Mouse (Mus musculus) MEL (cell line): ENCODE measurements around the gene Slc29a1. TPM values are rescaled to one million over a fixed set of nuclear protein-coding genes. Genes with fewer than 3 reads are reported as not detected.

Experiments used
- DNase-seq: peaks from one replicate; pipeline ENCODE4 v3.0.0; 2011; ENCODE audit warnings: low read depth, low spot score
- H3K27ac ChIP-seq: 2 replicates; pipeline ENCODE4 v1.5.1; 2012; ENCODE audit warnings: low read depth, mild to moderate bottlenecking, control low read depth, low read length, moderate library complexity; ENCODE audit not compliant: control insufficient read depth
- H3K27me3 ChIP-seq, 2 experiments: fragments of 150-350 bp in 1 of 2; sonication (generic) in 1 of 2; 2 replicates each; pipeline ENCODE4 v1.6.1; 2012; ENCODE audit warnings: low read length in 2 of 2, mild to moderate bottlenecking in 2 of 2, improper control_type of control experiment in 1 of 2, moderate library complexity in 1 of 2; ENCODE audit not compliant: insufficient read depth in 2 of 2, control insufficient read depth in 1 of 2
- H3K36me3 ChIP-seq, 2 experiments: 2 replicates each; pipeline ENCODE4 v1.6.1; 2012 to 2014; ENCODE audit warnings: low read length in 2 of 2, improper control_type of control experiment in 1 of 2, inconsistent platforms in 1 of 2, mild to moderate bottlenecking in 1 of 2; ENCODE audit not compliant: insufficient read depth in 2 of 2, control insufficient read depth in 1 of 2
- H3K4me1 ChIP-seq, 2 experiments: fragments of 150-350 bp in 1 of 2; sonication (generic) in 1 of 2; 2 replicates each; pipeline ENCODE4 v1.6.1; 2012; ENCODE audit warnings: low read length in 2 of 2, improper control_type of control experiment in 1 of 2, mild to moderate bottlenecking in 1 of 2; ENCODE audit not compliant: insufficient read depth in 2 of 2, control insufficient read depth in 1 of 2
- H3K4me3 ChIP-seq, 2 experiments: fragments of 150-350 bp in 1 of 2; sonication (generic) in 1 of 2; 2 replicates each; pipeline ENCODE4 v1.5.1; 2012; ENCODE audit warnings: low read depth in 2 of 2, low read length in 2 of 2, mild to moderate bottlenecking in 2 of 2, moderate library complexity in 2 of 2, control low read depth in 1 of 2, improper control_type of control experiment in 1 of 2; ENCODE audit not compliant: control insufficient read depth in 1 of 2, insufficient read depth in 1 of 2
- H3K79me2 ChIP-seq: 2 replicates; pipeline ENCODE4 v1.6.1; 2012; ENCODE audit warnings: mild to moderate bottlenecking, low read length, moderate library complexity; ENCODE audit not compliant: control insufficient read depth, poor library complexity, insufficient read depth
- H3K9ac ChIP-seq: 2 replicates; pipeline ENCODE4 v1.6.1; 2012; ENCODE audit warnings: low read depth, mild to moderate bottlenecking, control low read depth, low read length, moderate library complexity; ENCODE audit not compliant: control insufficient read depth, poor library complexity, severe bottlenecking
- H3K9me3 ChIP-seq: fragments of 150-350 bp; sonication (generic); replicated peaks from 2 replicates; pipeline ENCODE4 v1.6.1; 2012; ENCODE audit warnings: mild to moderate bottlenecking, low read length, improper control_type of control experiment, moderate library complexity; ENCODE audit not compliant: insufficient read depth
- BHLHE40 ChIP-seq: IDR thresholded peaks from 2 replicates; pipeline ENCODE4 v1.6.1; 2012; ENCODE audit warnings: low read depth, mild to moderate bottlenecking, inconsistent platforms, low read length, improper control_type of control experiment, borderline replicate concordance
- CHD1 ChIP-seq: IDR thresholded peaks from 2 replicates; pipeline ENCODE4 v1.6.1; 2012; ENCODE audit warnings: low read depth, mild to moderate bottlenecking, inconsistent platforms, low read length, improper control_type of control experiment
- CHD2 ChIP-seq: IDR thresholded peaks from 2 replicates; pipeline ENCODE4 v1.6.1; 2011; ENCODE audit warnings: low read length, improper control_type of control experiment
- E2F4 ChIP-seq: IDR thresholded peaks from 2 replicates; pipeline ENCODE4 v1.6.1; 2011; ENCODE audit warnings: low read depth, low read length, improper control_type of control experiment, borderline replicate concordance
- ELF1 ChIP-seq: IDR thresholded peaks from 2 replicates; pipeline ENCODE4 v1.6.1; 2014; ENCODE audit warnings: low read depth, mild to moderate bottlenecking, inconsistent platforms, low read length, improper control_type of control experiment, moderate library complexity
- EP300 ChIP-seq, 2 experiments: IDR thresholded peaks; 2 replicates each; pipeline ENCODE4 v1.6.1; 2011; ENCODE audit warnings: improper control_type of control experiment in 2 of 2, low read length in 2 of 2, low read depth in 1 of 2, mild to moderate bottlenecking in 1 of 2
- ETS1 ChIP-seq: IDR thresholded peaks from 2 replicates; pipeline ENCODE4 v1.6.1; 2012; ENCODE audit warnings: low read depth, mild to moderate bottlenecking, inconsistent platforms, low read length, improper control_type of control experiment, moderate library complexity
- GABPA ChIP-seq: IDR thresholded peaks from 2 replicates; pipeline ENCODE4 v1.6.1; 2012; ENCODE audit warnings: low read depth, mild to moderate bottlenecking, inconsistent platforms, low read length, improper control_type of control experiment, moderate library complexity
- GATA1 ChIP-seq: IDR thresholded peaks from 2 replicates; pipeline ENCODE4 v1.6.1; 2011; ENCODE audit warnings: low read depth, low read length, improper control_type of control experiment
- HCFC1 ChIP-seq: IDR thresholded peaks from 2 replicates; pipeline ENCODE4 v1.6.1; 2012; ENCODE audit warnings: low read depth, mild to moderate bottlenecking, inconsistent platforms, low read length, improper control_type of control experiment, moderate library complexity
- JUND ChIP-seq: IDR thresholded peaks from 2 replicates; pipeline ENCODE4 v1.6.1; 2011; ENCODE audit warnings: low read depth, mild to moderate bottlenecking, improper control_type of control experiment, low read length
- KAT2A ChIP-seq: conservative IDR thresholded peaks from 2 replicates; pipeline ENCODE4 v1.6.1; 2012; ENCODE audit warnings: low read depth, low read length, improper control_type of control experiment, inconsistent platforms
- MAFK ChIP-seq: IDR thresholded peaks from 2 replicates; pipeline ENCODE4 v1.6.1; 2011; ENCODE audit warnings: low read depth, mild to moderate bottlenecking, low read length, improper control_type of control experiment, borderline replicate concordance
- MAX ChIP-seq: IDR thresholded peaks from 2 replicates; pipeline ENCODE4 v1.6.1; 2011; ENCODE audit warnings: low read length, improper control_type of control experiment
- MXI1 ChIP-seq: IDR thresholded peaks from 2 replicates; pipeline ENCODE4 v1.6.1; 2011; ENCODE audit warnings: mild to moderate bottlenecking, low read depth, low read length, improper control_type of control experiment
- MYB ChIP-seq: IDR thresholded peaks from 2 replicates; pipeline ENCODE4 v1.6.1; 2011; ENCODE audit warnings: mild to moderate bottlenecking, low read depth, low read length, improper control_type of control experiment
- MYC ChIP-seq: IDR thresholded peaks from 2 replicates; pipeline ENCODE4 v1.6.1; 2011; ENCODE audit warnings: low read depth, mild to moderate bottlenecking, low read length, improper control_type of control experiment, moderate library complexity
- NELFE ChIP-seq: IDR thresholded peaks from 2 replicates; pipeline ENCODE4 v1.6.1; 2011; ENCODE audit warnings: low read depth, low read length, improper control_type of control experiment
- NRF1 ChIP-seq: IDR thresholded peaks from 2 replicates; pipeline ENCODE4 v1.6.1; 2014; ENCODE audit warnings: low read depth, mild to moderate bottlenecking, inconsistent platforms, low read length, improper control_type of control experiment, moderate library complexity; ENCODE audit not compliant: poor library complexity, insufficient read depth, severe bottlenecking
- POLR2A ChIP-seq, 2 experiments: IDR thresholded peaks; 2 replicates each; pipeline ENCODE4 v1.6.1; 2011 to 2012; ENCODE audit warnings: low read length in 2 of 2, mild to moderate bottlenecking in 2 of 2, control low read depth in 1 of 2, improper control_type of control experiment in 1 of 2, low read depth in 1 of 2, moderate library complexity in 1 of 2; ENCODE audit not compliant: control insufficient read depth in 1 of 2, insufficient read depth in 1 of 2, poor library complexity in 1 of 2
- POLR2AphosphoS2 ChIP-seq: IDR thresholded peaks from 2 replicates; pipeline ENCODE4 v1.6.1; 2011; ENCODE audit warnings: low read length, improper control_type of control experiment
- POLR2AphosphoS5 ChIP-seq: IDR thresholded peaks from 2 replicates; pipeline ENCODE4 v1.6.1; 2012; ENCODE audit warnings: low read depth, borderline replicate concordance, mild to moderate bottlenecking, inconsistent platforms, low read length, moderate library complexity, mixed read lengths
- RCOR1 ChIP-seq: IDR thresholded peaks from 2 replicates; pipeline ENCODE4 v1.6.1; 2012; ENCODE audit warnings: low read depth, mild to moderate bottlenecking, inconsistent platforms, low read length, improper control_type of control experiment
- SIN3A ChIP-seq: IDR thresholded peaks from 2 replicates; pipeline ENCODE4 v1.6.1; 2012; ENCODE audit warnings: low read length, improper control_type of control experiment, inconsistent platforms
- SMC3 ChIP-seq: IDR thresholded peaks from 2 replicates; pipeline ENCODE4 v1.6.1; 2011; ENCODE audit warnings: low read depth, low read length, improper control_type of control experiment
- TAL1 ChIP-seq: IDR thresholded peaks from 2 replicates; pipeline ENCODE4 v1.6.1; 2012; ENCODE audit warnings: mild to moderate bottlenecking, inconsistent platforms, low read length, moderate library complexity, mixed read lengths
- TBP ChIP-seq: IDR thresholded peaks from 2 replicates; pipeline ENCODE4 v1.8.0; 2011; ENCODE audit warnings: low read depth, low read length, improper control_type of control experiment
- TCF12 ChIP-seq: IDR thresholded peaks from 2 replicates; pipeline ENCODE4 v1.6.1; 2014; ENCODE audit warnings: low read depth, mild to moderate bottlenecking, inconsistent platforms, low read length, improper control_type of control experiment, moderate library complexity
- UBTF ChIP-seq: IDR thresholded peaks from 2 replicates; pipeline ENCODE4 v1.6.1; 2012; ENCODE audit warnings: low read depth, mild to moderate bottlenecking, inconsistent platforms, low read length, improper control_type of control experiment, moderate library complexity, borderline replicate concordance; ENCODE audit not compliant: insufficient read depth
- USF1 ChIP-seq: IDR thresholded peaks from 2 replicates; pipeline ENCODE4 v1.6.1; 2014; ENCODE audit warnings: low read depth, mild to moderate bottlenecking, inconsistent platforms, low read length, improper control_type of control experiment, moderate library complexity
- USF2 ChIP-seq, 2 experiments: IDR thresholded peaks; 2 replicates each; pipeline ENCODE4 v1.6.1; 2011 to 2012; ENCODE audit warnings: improper control_type of control experiment in 2 of 2, low read length in 2 of 2, borderline replicate concordance in 1 of 2, inconsistent platforms in 1 of 2, low read depth in 1 of 2, mild to moderate bottlenecking in 1 of 2; ENCODE audit not compliant: insufficient read depth in 1 of 2
- ZC3H11A ChIP-seq: IDR thresholded peaks from 2 replicates; pipeline ENCODE4 v1.6.1; 2012; ENCODE audit warnings: low read depth, mild to moderate bottlenecking, inconsistent platforms, low read length, improper control_type of control experiment
- ZKSCAN1 ChIP-seq: IDR thresholded peaks from 2 replicates; pipeline ENCODE4 v1.6.1; 2012; ENCODE audit warnings: low read depth, mild to moderate bottlenecking, inconsistent platforms, low read length, improper control_type of control experiment, moderate library complexity
- ZMIZ1 ChIP-seq: IDR thresholded peaks from 2 replicates; pipeline ENCODE4 v1.6.1; 2012; ENCODE audit warnings: low read depth, mild to moderate bottlenecking, inconsistent platforms, low read length, improper control_type of control experiment, moderate library complexity
- ZNF384 ChIP-seq: IDR thresholded peaks from 2 replicates; pipeline ENCODE4 v1.6.1; 2012; ENCODE audit warnings: low read depth, mild to moderate bottlenecking, inconsistent platforms, low read length, improper control_type of control experiment
- polyA plus RNA-seq, 2 experiments: library from polyadenylated mRNA; stranded (reverse) in 1 of 2; unstranded in 1 of 2; fragments of >175 nt in 1 of 2; fragments of >200 nt in 1 of 2; gene quantifications; 2 replicates each; pipeline versions ENCODE4 v1.2.1 to v1.2.4; 2012; ENCODE audit warnings: low replicate concordance in 2 of 2, low read depth in 1 of 2; ENCODE audit not compliant: insufficient read length in 2 of 2, insufficient read depth in 1 of 2, missing spikeins in 1 of 2
- total RNA-seq: library from RNA; depleted of rRNA; stranded (reverse); fragments of 300-350 nt; gene quantifications from 2 replicates; pipeline ENCODE4 v1.2.3, GENCODE M21; 2012

Gene Slc29a1
- total and polyA plus RNA-seq, 3 experiments = 238 to 341 TPM; not detected in 1

DNA sequence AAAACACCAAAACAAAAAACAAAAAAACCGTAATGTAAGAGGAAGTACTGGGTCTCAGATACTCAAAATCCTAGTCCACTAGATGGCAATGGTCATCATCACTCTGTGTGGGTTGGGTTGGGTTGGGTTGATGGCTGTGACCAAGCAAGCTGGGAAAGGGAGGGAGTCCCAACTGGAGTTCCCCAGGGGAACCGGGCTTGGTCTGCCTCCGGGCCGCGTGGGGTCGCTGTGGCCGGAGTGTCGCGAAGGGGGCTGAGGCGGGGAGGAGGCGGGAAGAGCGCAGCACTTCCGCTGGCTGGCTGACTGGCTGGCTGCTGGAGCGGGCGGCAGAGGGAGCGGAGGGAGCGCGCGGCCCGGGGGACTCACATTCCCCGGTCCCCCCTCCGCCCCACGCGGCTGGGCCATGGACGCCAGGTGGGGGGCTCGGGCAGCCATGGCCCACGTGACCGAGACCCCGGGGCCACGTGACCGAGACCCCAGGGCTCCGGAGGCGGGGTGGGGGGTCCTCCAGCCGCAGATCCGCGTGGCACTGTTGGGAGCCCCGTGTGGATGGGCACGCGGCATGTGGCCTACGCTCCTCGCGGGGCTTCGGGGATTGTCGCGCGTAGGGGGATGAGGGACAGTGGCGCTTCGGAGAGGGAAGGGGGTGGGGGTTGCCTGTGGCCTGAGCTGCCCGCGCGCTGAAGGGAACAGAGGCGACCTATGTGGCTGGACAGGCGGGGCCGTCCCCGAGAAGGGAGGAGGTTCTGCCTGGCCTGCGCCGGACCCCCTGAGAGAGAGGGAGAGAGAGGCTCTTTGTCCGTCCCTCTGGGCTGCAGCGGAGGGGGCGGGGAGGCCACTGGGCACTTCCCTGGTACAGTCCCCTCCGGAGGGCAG is 35.5 kb downstream of the Slc29a1 start, which contains the start of gene Slc35b2:
Gene Slc35b2 (plus strand): TSS at position 220 of the 876 bp plus-strand sequence.
- H3K27me3 ChIP-seq = no peaks in the 10 kb centered on the region
- H3K9me3 ChIP-seq = no peaks in the 10 kb centered on the region
- peak within 1 kb of the TSS; percentile 92 for H3K9ac ChIP-seq
- peaks cover 16% of the 10 kb centered on the region for H3K79me2 ChIP-seq
- DNase-seq = peak; percentile 91
- peak within 1 kb of the TSS; percentile 78 to 82 for H3K4me3 ChIP-seq
- H3K27ac ChIP-seq = peak within 1 kb of the TSS; percentile 36
- peaks cover 0 to 9% of the 10 kb centered on the region in 2 experiments; a peak in 2 of 4 replicates for H3K4me1 ChIP-seq
- H3K36me3 ChIP-seq = peaks cover 3 to 9% of the 10 kb centered on the region in 2 experiments
- TF ChIP-seq ELF1 (peak; percentile 82), TCF12 (peak; percentile 76), MAFK (no peak), ETS1 (peak; percentile 42; the same call in 1 of the 2 replicates), ZMIZ1 (peak; percentile 85), ZC3H11A (no peak), POLR2A (IDR thresholded peaks at IDR 0.05; ENCODE audit: control insufficient read depth in 1 of 2, insufficient read depth in 1 of 2, low read depth in 1 of 2, low read length in 2 of 2, poor library complexity in 1 of 2) (peak; percentile 82 to 92), MXI1 (peak; percentile 86), MAX (peak; percentile 74; the same call in 1 of the 2 replicates), CHD1 (no peak), HCFC1 (peak; percentile 88), SMC3 (peak; percentile 40), USF2 (IDR thresholded peaks at IDR 0.05; ENCODE audit: borderline replicate concordance in 1 of 2, insufficient read depth in 1 of 2, low read depth in 1 of 2, low read length in 2 of 2) (peak in 1 of 2 experiments; percentile 49; a peak in 1 of 4 replicates), ZKSCAN1 (no peak), MYC (no peak), POLR2AphosphoS2 (peak; percentile 95), GABPA (peak; percentile 70; the same call in 1 of the 2 replicates), CHD2 (no peak), JUND (no peak), ZNF384 (peak; percentile 6; the same call in 1 of the 2 replicates), TBP (0 out of 2 replicates have a peak, but pooled peaks have one; percentile 17), GATA1 (no peak), NELFE (peak; percentile 94), E2F4 (no peak), SIN3A (peak; percentile 84), BHLHE40 (no peak), NRF1 (no peak), POLR2AphosphoS5 (peak; percentile 75; the same call in 1 of the 2 replicates), MYB (no peak), UBTF (no peak), RCOR1 (0 out of 2 replicates have a peak, but pooled peaks have one; percentile 17), USF1 (peak; percentile 89), KAT2A (no peak; the same call in 1 of the 2 replicates), TAL1 (no peak), EP300 (IDR thresholded peaks at IDR 0.05; ENCODE audit: low read depth in 1 of 2, low read length in 2 of 2) (no peak)
